13 mouse cellular contexts compared by ENCODE assay signal in genomic region chr1:61318042-61318441, GRCm38 (mm10).
"Had no signal": no experiment of that assay in that cellular context is flagged by ENCODE, and none has a peak within 500 bp of the region (broad histone marks: within the 10 kb centered on the region; RNA-seq: fewer than 3 reads in every experiment).

No protein-coding gene starts in this region.

- H3K9ac ChIP-seq: lung, embryonic 14.5 days; midbrain, embryonic 13.5 days; midbrain, embryonic 15.5 days; neural tube, embryonic 12.5 days; stomach, embryonic 15.5 days had no signal

- DNase-seq: lung, adult 18-20 months; lung, embryonic 14.5 days; lung, postnatal 10 days; lung, postnatal 4 days; right cerebral cortex, postnatal 14 days; thymus, adult 2 months; thymus, postnatal 25 days; thymus, postnatal 4 days had no signal

- H3K4me1 ChIP-seq: midbrain, embryonic 13.5 days; midbrain, embryonic 15.5 days; stomach, embryonic 15.5 days had no signal

- H3K27ac ChIP-seq: midbrain, embryonic 13.5 days; midbrain, embryonic 15.5 days; neural tube, embryonic 12.5 days; stomach, embryonic 15.5 days; stomach, postnatal 0 days had no signal

- H3K4me2 ChIP-seq: lung, embryonic 14.5 days; midbrain, embryonic 13.5 days; midbrain, embryonic 15.5 days; neural tube, embryonic 12.5 days; stomach, embryonic 15.5 days had no signal

- ATAC-seq: midbrain, embryonic 13.5 days; midbrain, embryonic 15.5 days had no signal

- H3K36me3 ChIP-seq: midbrain, embryonic 13.5 days; midbrain, embryonic 15.5 days; neural tube, embryonic 12.5 days; stomach, embryonic 15.5 days had no signal

- H3K9me3 ChIP-seq: midbrain, embryonic 13.5 days; midbrain, embryonic 15.5 days; neural tube, embryonic 12.5 days; stomach, embryonic 15.5 days had no signal

- H3K4me3 ChIP-seq: midbrain, embryonic 13.5 days; midbrain, embryonic 15.5 days; neural tube, embryonic 12.5 days; stomach, embryonic 15.5 days had no signal

- H3K27me3 ChIP-seq: midbrain, embryonic 13.5 days; midbrain, embryonic 15.5 days; stomach, embryonic 15.5 days had no signal
